Mouse (Mus musculus) skeletal muscle tissue, adult 2 months (tissue): ENCODE measurements around the gene Zdhhc6.
A peak's percentile ranks its signal among the peaks of the same experiment; 100 is the strongest.

ENCODE experiments used
- DNase-seq: peaks from one replicate; pipeline ENCODE4 v3.0.0-alpha.2; 2012; ENCODE audit warnings: low read depth, low spot score

Gene Zdhhc6

DNA sequence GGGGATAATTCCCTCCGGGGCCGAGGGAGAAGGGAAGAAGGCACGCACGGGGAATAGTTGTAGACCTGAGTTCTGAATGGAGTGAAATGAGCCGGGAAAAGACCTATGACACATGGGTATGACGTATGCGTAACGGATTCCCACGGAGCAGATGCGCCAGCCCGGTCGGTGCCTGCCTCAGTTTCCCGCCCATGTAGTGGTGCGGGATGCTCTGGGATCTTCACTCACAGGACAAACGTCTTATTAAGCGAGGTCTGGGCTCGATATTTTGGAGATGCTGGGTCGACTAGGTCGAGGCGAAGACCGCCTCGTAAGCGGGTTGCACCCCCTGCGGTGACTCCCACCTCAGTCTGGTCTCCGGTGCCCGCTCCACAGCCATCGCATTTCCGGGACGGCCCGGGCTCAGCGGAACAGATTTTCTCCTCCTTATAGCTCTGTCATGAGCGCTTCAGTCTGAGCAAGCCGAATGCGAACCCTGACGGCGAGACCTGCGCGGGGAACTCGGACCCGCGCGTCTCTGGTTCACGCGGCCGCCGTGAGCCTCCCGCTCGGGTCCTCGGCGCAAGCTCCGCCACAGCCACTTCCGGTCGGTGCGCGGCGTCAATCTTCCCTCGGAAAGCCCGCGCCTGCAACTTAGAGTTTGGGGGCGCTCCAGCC lies at the start of gene Zdhhc6:
Gene Zdhhc6 (minus strand): TSS at position 581 of the 657 bp plus-strand sequence.
- no peak for DNase-seq

DNA sequence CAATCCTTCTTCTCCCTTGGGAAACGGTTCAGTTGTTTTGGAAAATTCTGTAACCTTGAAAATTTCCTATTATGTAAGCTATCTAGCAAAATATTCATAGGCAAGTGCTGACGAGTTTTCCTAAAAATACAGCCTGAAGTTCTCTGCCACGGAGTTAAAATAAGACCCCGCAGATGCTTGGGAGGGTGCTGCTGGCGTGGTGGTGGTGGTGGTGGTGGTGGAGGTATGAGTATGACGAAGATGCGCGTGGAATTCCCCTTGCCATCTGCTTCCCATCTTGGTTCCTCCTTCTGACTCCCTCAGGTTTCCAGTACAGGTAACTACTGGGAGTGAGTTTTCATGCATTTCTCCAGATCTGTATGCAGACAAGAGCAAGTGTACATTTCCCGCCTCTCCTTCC lies 46.8 kb upstream of the Zdhhc6 start:
- peak; percentile 10 for DNase-seq

DNA sequence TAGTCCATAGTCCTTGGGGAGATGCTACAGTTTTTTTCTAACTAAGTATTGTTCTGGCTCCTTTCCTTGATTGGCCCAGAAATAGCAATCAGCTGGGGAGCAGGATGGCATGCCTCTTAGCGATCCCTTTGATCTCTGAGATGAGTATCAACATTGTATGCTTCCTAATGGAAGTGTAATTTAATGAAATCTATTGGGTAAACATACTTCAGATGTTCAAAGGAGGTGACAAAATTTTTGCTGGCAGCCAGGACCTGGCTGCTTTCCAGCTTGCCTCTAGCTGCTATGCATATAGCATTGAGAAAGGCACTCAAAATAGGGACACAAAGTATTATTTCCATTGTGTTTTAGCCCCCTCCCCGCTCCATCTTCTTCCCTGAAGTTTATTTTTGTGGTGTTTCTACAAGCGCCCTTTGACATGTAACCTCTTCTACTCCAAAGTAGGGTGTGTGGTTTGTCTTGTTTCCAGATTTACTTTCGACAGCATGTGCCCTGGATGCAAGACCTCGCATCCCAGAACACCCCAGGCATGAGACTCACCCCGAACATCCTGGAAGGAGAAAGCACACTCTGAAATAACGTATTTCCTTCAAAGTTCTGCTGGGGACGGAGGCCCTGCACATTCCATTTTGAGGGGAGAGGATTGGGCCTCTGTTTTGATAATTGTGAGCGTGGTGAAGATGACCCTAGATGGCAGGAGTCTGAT lies 35.0 kb upstream of the Zdhhc6 start:
- no peak for DNase-seq

GRCm38 (mm10) chr19:55348187-55348586 lies 32.4 kb upstream of the Zdhhc6 start:
- no peak for DNase-seq

DNA sequence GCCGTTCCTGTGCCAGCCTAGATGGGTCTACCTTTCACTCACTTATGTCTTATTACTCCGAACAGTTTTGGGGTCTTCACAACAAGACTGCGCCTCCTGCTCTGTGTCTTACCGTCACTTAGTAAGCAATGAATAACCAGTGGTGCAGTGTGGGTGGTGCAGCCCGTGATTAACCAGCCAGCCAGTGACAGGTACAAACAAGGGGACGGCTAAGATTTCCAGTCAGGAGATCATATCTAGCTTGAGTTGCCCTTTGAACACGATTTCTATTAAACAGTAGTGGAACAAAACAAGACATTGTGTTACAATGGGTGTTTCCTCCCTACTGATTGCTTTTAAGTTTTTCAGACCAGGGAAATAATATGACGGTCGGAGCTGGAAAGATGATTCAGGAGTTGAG lies 27.4 kb upstream of the Zdhhc6 start:
- DNase-seq = no peak

DNA sequence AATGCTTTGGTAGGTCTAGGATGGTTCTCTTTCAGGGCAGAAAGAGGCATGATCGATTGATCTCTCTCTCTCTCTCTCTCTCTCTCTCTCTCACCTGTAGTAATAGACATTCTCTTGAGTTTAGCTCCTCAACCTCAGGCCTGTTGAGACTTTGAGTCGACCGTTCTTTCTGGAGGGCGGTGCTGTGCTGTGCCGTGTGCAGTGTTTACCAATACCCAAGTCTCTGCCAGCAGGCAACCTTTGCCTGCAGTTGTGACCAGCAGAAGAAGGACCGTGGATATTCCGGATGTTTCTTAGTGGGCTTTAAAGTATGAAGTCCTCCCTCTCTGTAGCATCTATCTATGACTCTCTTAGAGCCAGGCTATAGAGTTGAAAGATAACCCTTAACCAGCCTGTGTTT lies 26.6 kb upstream of the Zdhhc6 start:
- DNase-seq = no peak

DNA sequence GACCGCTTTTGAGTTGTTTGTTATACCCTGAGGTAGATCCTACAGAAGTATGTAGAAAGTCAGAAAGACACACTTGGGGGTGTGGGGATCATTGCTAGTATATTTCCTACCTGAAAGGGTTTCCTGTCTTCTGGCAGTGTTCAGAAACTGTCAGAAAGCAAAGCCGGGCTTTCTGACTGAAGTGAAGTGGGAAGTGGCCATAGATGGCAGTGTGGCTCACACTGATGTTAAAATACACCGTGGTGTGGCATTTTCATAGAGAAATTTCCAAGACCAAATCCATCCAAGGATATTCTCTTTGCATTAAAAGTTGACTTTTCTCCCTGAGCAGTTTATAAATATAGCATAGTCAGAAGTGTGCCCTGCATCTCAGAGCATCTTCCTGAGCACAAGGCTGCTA lies 25.5 kb upstream of the Zdhhc6 start:
- DNase-seq = no peak

DNA sequence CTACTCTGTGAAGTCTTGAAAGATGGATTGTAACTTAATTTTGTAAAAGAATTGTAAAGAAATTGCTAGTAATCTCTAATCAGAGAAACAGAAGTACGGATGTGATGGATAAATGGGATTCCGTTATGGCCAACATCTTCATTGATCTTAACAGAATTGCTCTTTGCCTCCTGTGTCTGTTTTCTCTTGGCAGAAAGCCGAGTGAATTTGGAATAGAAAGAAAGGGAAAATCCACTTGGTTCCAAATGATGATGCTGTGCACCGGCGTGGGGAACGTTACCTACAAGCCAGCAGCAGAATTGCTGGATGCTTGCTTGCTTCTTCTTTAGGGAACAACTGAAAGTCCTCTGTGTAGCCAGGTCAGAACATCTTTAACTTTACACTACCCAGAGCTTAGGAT lies 24.7 kb upstream of the Zdhhc6 start:
- no peak for DNase-seq

DNA sequence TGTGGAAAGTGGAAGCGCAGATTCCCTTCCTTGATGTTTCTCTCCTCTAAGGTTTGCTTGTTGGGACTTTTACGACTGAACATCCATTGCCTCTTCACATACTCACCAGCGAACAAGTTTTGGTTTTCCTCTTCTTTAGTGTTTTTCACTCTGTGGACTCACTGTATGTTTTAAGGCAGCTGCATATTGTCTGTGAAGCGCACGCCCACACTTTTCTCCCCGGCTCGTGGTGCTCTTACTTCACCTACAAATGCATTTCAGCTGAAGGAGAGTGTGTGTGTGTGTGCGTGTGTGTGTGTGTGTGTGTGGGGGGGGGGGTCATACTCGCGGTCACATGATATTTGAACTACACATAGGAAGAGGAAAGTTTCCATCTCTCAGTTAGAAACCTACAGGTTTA lies 21.8 kb upstream of the Zdhhc6 start:
- no peak for DNase-seq

DNA sequence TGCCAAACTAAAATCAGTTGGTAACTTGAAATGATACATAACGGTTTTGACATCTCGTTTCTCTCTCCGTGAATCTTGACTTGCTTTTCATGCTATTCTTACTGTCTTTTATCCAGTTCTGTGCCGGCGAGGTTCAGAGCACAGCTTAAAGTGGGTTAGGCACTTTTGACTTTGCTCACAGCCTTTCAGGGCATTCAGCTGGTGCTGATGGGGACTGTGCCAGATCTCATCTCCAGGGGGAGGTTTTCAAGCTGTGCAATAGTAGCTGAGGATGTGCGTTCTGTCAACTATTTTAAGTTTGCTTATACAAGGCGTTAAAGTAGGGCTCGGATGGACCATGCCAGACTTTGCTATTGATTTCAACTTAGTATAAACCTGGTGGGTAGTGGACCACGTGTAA lies 21.2 kb upstream of the Zdhhc6 start:
- no peak for DNase-seq

- no peak for DNase-seq
Measured at GRCm38 (mm10) chr19:55336441-55336840, 20.6 kb upstream of the Zdhhc6 start.

GRCm38 (mm10) chr19:55335881-55336280 lies 20.0 kb upstream of the Zdhhc6 start:
- no peak for DNase-seq

DNA sequence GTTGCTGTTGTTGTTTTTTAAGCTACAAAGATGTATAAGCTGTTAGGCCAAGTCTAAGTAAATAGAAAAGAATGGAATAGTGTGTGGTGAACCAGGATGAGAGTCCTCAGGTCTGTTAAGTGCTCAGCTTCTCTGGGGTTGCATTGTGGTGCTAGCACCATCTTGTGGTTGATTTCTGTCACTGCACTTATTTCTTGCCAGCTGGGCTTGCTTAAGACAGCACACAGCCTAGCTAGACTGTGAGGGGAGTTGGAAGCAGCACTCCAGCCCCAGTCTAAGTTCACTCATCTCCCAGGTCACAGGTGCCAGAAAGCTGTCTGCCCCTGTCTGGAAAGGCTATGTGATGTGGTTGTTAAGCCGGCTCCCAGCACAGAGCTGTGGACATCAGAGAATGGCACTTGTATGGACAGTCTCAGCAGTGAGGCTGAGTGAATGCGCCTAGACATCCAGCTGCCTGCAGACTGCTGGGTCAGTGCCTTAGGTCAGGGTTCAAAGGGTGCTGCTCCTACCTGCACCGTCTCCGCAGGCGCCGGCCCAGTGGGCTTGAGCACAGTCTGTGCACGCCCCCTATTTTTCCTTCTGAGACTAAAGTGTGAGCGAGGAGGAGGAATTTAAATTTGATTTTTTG lies 16.9 kb upstream of the Zdhhc6 start:
- DNase-seq = peak; percentile 69

GRCm38 (mm10) chr19:55331776-55332175 lies 15.9 kb upstream of the Zdhhc6 start:
- DNase-seq = no peak

DNA sequence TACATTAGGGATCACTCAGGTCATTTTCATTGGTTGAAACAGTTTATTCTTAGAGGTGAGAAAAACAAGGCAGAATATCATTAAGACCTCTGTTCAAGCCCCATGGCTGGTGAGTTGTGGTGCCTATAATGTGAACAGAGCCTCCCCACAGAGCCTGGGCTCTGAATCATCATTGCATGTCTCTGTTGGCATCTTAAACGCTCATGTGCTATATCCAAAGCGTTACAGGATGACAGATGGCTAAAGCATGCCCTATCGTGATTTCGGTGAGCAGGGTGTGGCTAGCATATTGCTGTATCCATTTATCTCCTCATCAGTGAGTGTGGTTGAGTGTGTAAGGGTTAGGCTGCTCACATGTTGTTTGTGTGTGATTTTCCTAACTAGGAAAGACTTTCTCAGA lies 11.7 kb upstream of the Zdhhc6 start:
- no peak for DNase-seq

GRCm38 (mm10) chr19:55322604-55323003 lies 6.8 kb upstream of the Zdhhc6 start:
- no peak for DNase-seq

GRCm38 (mm10) chr19:55319521-55319920 lies 3.7 kb upstream of the Zdhhc6 start:
- no peak for DNase-seq

GRCm38 (mm10) chr19:55319036-55319435 lies 3.2 kb upstream of the Zdhhc6 start:
- no peak for DNase-seq

DNA sequence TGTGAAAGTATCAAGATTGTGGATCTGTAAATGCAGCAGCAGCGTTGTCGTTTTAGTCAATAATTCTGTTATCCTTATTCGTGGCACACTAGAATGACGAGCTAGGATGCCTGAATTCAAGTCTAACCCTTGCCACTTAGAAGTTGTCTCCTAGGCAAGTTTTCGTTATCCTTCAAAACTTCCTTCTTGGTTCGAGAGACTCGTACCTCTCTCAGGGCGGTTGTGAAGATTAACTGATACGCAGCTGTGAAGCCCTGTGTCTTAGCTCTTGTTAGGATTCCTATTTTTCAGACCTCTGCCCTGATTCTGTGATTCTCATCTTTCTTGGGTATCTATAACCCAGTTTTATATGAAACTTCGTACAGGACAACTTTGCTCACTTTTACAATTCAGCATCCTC lies 1.1 kb upstream of the Zdhhc6 start:
- DNase-seq = no peak

GRCm38 (mm10) chr19:55316109-55316714 lies 380 bp upstream of the Zdhhc6 start, which contains the start of gene Vti1a:
Vti1a (plus strand) TSS chr19:55316295.
- peak; percentile 79 for DNase-seq

DNA sequence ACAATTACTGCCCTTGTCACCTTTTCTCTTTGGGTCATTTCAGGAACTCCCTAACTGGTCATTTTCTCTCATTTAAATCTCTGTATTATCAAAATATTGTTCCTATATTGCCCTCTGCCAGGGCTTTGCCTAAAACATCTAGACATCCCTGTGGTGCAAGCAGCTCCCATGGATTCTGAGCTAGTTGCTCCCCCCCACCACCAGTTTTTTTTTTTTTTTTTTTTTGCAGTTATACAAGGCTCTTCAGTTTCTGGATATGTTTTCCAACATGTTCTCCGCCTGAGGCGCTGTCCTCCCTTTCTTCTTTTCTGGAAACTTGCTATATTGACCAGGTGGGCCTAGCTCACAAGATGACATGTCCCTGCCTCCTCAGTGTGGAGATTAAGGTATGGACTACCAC lies 2.2 kb downstream of the Zdhhc6 start:
- no peak for DNase-seq

- DNase-seq = no peak
Measured at GRCm38 (mm10) chr19:55311874-55312273, 4.0 kb downstream of the Zdhhc6 start.

- no peak for DNase-seq
Measured at GRCm38 (mm10) chr19:55305024-55305423, 10.8 kb downstream of the Zdhhc6 start.
